Mouse (Mus musculus): Measurements from ENCODE around the gene Bcr.

Gene Bcr

GRCm38 (mm10) chr10:75060217-75060842 lies at the start of gene Bcr:
Gene Bcr, plus strand, starts transcription at chr10:75060592.
- DNase-seq (ENCODE audit: low read depth, low spot score) = peak; percentile 81

DNA sequence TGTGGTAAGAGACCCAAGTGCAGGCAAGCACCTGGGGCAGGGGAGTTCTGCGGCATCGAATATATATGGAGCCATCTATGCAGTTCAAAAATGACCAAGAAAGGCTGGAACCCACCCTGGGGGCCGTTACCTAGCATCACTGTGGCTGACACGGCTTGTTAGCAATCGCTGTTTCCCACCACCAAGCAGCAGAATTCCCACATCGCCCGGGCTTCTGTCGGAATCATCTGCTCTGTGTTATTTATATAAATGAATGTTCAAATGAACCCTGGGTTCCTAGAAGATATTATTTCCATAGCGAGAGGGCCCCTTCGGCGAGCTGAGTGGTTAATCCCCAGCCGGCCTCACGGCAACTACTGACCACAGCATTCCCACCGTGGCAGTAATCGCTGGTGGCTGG lies 49.7 kb upstream of the Bcr start:
- DNase-seq (ENCODE audit: low read depth, low spot score) = no peak

DNA sequence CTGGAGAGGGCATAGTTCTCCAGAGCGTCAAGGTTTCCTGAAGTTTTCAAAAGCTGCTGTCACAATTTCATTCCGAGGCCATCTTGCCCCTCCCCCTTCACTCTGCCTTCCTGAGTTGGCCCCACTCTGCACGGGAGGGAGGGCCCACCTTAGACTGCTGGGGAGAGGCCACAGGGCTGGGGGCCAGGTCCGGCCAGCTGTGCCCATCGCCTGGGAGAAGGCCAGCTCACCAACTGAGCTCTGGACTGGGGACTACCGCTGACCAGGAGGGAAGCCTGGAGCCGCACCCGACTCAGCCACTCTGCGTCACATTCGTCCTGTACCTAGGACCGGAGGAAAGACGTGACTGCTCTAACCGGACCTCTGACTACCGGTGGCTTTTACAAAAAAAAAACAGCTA lies 44.9 kb upstream of the Bcr start:
- DNase-seq (ENCODE audit: low read depth, low spot score) = no peak

DNA sequence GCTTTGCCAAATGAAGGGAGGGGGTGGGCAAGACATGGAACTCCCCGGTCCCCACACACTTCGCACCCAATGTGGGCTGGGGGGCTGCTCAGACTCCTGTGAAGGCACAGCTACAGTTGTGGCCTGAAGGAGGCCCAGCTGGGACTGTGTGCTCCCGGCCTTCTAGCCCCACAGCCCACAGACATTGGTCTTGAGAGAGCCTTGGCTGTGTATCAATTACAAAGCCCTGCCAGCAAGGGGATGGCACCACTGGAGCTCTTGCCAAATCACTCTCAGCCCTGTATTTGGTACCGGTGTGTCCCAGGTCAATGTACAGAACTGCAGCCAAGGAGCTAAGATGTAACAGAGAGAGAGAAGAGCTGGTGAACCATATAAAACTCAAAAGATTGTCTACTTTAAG lies 43.9 kb upstream of the Bcr start:
- no peak for DNase-seq (ENCODE audit: low read depth, low spot score)

GRCm38 (mm10) chr10:75020271-75020670 lies 40.1 kb upstream of the Bcr start:
- DNase-seq (ENCODE audit: low read depth, low spot score) = no peak

DNA sequence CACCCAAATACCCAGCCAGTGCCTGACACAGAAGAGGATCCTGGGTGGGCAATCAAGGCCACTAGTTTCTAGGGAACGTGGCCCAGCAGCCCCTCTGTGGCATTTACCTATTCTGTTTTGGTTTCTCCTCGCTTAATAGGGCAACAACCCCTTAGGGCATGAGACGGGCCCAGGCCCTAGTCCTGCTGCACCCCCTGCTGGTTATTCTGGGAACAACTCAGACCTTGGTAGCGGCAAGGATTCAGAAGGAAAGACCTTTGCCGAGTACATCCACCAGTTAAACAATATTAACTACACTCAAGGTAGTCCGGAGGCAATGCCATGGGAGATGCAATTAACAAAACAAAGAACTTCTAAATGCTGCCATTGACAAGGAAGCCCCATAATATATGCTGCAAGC lies 39.3 kb upstream of the Bcr start:
- peak; percentile 67 for DNase-seq (ENCODE audit: low read depth, low spot score)

DNA sequence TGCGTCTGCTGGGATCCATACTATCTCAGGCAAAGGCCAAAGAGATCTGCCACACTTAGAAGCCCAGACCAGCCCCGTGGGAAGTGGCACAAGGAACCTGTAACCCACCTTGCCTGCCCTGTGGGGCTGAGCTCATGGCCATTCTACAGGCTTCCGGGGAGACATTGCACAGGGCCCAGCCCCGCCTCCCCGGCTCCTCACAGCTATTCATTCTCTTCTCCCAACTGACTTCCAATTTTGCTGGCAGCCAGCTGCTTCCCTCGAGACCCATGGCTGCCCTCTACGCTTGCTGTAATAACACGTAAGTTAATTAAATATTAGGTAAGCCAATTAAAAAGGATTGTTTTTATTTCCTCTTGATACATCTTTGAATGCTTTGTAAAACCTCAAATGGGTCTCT lies 33.9 kb upstream of the Bcr start:
- no peak for DNase-seq (ENCODE audit: low read depth, low spot score)

DNA sequence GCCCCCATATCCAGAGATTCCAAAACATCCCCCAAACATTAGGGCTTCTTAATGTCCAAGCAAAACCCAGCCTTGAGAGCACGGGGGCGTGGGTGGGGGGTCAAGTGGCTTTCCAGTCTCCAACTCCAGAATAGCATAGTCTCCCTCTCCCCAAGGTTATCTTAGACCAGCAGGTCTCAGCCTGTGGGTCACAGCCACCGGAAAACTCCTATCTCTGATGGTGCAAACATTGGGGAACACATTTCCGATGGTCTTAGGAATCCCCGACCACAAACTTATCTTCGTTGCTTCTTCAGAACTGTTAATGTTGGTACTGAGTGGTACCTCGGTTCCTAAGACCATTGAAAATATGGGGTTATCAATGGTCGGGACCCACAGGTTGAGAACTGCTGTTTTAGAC lies 31.6 kb upstream of the Bcr start:
- no peak for DNase-seq (ENCODE audit: low read depth, low spot score)

DNA sequence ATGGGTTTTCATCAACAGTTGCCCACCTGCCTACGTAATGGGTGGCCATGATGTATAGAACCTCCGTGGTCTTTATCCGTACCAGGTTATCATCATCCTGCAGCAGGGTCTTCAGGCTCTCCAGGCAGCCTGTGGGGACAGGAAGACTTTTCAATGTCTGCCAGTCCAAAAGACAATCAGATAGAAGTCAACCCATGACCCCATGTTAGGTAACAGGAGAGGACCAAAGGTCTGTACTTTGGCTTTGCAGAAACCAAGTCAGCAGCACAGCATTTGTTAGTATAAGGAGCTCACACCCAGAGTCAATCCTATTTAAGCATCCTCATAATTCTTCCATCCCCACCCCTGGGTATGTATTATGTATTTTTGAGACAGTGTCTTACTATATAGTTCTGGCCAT lies 30.7 kb upstream of the Bcr start:
- no peak for DNase-seq (ENCODE audit: low read depth, low spot score)

DNA sequence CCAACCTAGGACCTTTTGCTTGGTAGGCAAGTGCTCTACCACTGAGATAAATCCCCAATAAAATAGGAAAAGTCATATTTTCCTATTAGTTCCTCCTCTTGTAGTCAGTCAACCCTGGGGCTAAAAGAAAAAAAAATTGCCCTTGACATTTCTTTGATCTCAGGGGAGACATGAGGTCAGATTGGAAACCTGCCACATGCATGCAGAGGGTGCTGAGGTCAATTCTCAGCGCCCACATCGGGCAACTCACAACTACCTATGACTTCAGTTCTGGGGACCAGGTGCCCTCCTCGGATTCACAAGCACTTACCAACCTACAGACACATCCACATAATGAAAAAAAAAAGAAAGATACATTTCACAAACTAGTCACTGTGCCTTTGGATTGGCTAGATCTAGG lies 30.2 kb upstream of the Bcr start:
- no peak for DNase-seq (ENCODE audit: low read depth, low spot score)

DNA sequence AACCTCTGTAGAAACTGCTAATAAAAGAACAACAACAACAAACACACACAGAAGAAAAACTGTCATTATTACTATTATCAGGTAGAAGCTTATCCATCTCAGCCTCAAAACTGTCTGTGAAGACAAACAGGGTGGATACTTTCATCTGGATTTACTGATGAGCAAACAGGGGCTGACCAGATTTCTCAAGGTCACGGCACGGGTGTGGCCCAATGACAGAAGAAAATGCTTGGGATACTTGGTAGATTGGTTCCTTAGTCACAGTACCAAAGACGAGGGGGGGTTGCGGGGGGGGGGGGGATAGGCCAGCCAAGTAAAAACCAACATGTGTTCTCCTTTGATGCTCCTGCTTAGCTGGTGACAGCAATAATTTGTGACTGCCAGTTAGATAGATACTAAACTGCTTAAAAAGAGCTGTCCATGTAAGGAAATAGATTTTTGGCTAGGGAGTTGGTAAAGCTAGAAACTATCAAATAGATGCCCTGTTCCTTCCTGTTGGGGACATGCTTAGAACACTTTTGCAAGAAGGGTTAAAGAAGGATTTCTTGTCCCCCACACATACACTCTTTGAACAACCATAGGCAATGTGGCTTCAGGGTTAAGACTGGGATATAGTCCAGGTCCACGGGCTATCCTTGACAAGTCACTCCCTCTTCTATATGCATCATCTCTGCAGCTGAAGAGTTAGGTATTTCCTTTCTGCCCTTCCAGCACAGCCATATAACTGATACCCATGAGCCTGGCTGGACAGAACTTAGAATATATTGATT lies 28.9 kb upstream of the Bcr start:
- no peak for DNase-seq (ENCODE audit: low read depth, low spot score)

- peak; percentile 14 for DNase-seq (ENCODE audit: low read depth, low spot score)
Measured at GRCm38 (mm10) chr10:75032395-75032794, 28.0 kb upstream of the Bcr start, which contains the start of gene Rsph14. Gene Rsph14, minus strand, starts transcription at chr10:75032586.

- DNase-seq (ENCODE audit: low read depth, low spot score) = peak; percentile 84
Measured at GRCm38 (mm10) chr10:75036883-75037379, 23.5 kb upstream of the Bcr start, which contains the start of gene Rab36. Gene Rab36, plus strand, starts transcription at chr10:75037058.

GRCm38 (mm10) chr10:75042060-75042459 lies 18.3 kb upstream of the Bcr start:
- peak; percentile 48 for DNase-seq (ENCODE audit: low read depth, low spot score)

GRCm38 (mm10) chr10:75044459-75044858 lies 15.9 kb upstream of the Bcr start:
- no peak for DNase-seq (ENCODE audit: low read depth, low spot score)

DNA sequence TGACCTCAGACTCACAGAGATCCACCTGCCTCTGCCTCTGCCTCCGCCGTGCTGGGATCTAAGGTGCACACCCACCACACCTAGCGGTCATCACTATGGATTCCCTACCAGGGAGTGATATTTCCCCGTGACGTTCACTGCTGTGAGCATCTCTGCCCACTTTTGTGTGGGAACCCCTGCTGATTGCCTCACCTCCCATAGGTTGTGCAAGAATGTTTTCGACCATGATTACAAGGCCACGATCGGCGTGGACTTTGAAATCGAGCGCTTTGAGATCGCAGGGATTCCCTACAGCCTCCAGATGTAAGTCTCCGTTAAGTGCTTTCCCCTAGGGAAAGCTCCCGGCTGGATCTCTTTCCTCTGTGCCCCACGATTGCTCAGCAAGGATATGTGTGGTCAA lies 14.6 kb upstream of the Bcr start:
- DNase-seq (ENCODE audit: low read depth, low spot score) = no peak

GRCm38 (mm10) chr10:75048711-75049110 lies 11.7 kb upstream of the Bcr start:
- no peak for DNase-seq (ENCODE audit: low read depth, low spot score)

DNA sequence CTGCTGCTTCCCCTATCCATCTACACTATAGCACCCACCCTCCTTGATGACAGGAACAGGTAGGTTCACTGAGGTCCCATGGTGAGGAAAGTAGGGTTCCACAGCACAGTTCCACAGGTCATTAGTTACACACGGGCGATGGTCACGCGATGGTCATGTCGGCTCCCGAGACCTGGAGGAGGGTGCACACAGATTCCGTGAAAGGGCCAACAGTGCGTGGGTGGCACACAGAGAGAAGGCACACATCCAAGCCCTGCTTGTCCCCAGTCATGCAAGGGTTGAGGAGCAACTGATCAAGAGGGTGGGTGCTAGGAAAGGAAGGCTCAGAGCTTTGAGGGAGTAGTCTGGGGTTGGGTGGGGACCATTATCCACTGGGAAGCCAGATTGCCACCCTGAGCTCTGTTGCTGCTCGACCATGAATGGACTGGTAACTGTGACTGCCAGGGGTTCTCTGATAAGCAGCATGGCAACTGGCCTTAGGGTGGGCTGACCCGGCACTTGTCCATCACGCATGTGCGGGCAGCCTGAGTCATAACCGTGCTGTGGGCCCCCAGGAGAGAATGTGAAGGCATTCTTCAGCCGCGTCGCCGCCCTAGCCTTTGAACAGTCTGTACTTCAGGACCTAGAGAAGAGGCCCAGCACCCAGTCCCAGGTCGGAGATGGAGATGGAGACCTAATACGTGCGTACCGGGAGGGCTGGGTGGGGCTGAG lies 8.9 kb upstream of the Bcr start:
- DNase-seq (ENCODE audit: low read depth, low spot score) = no peak

GRCm38 (mm10) chr10:75052902-75053301 lies 7.5 kb upstream of the Bcr start:
- no peak for DNase-seq (ENCODE audit: low read depth, low spot score)

DNA sequence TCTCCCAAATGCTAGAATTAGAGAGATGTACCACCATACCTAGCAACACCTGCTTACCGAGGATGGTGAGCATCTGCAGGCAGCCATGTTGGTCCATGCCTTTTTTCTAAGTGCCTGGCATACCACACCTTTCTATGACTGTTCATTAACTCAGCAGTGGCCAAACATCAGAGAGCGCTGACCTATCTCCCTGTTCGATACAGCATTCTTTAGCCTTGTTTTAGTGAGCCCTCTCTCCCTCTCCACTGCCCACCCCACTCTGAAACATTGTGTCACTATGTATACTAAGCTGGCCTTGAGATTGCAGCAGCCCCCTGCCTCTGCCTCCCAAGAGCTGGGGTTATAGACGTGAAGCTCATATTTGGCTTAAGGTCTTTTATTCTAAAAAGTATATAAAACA lies 6.7 kb upstream of the Bcr start:
- no peak for DNase-seq (ENCODE audit: low read depth, low spot score)

DNA sequence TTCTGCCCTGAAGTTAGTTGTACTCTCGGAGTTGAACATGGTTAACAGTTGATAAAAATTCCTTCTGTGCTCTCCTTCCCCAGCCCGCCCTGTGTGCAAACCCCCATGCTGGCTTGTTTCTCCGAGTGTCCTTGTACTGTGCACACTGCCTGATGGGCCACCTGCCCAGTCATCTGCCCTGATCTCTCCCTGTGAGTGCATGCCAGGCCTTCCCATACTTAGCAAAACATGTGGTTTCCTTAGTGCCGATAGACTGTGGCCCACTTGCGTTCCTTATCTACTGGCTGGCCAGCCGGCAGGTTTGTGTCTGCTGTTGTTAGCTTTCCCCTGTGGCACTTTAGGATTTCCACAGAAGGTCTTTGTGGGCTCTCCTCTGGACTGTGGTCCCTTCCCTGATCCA lies 6.3 kb upstream of the Bcr start:
- DNase-seq (ENCODE audit: low read depth, low spot score) = no peak

GRCm38 (mm10) chr10:75055672-75056071 lies 4.7 kb upstream of the Bcr start:
- DNase-seq (ENCODE audit: low read depth, low spot score) = no peak

- DNase-seq (ENCODE audit: low read depth, low spot score) = no peak
Measured at GRCm38 (mm10) chr10:75056255-75056654, 4.1 kb upstream of the Bcr start.

All from CD4-positive, CD25-positive, alpha-beta regulatory T cell, adult 2 months (primary cell).